11 mouse cellular contexts compared by ENCODE assay signal in genomic region chr1:191910646-191911045, GRCm38 (mm10). TPM values are rescaled to one million over a fixed set of nuclear protein-coding genes. Genes with fewer than 3 reads are reported as not detected.
DNase-seq lines count a peak whose midpoint lies in the region; ATAC-seq lines count a peak whose summit lies in the region.
"Had no signal": no experiment of that assay in that cellular context is flagged by ENCODE, and none has a peak within 500 bp of the region (broad histone marks: within the 10 kb centered on the region; RNA-seq: fewer than 3 reads in every experiment).

No protein-coding gene starts in this region.

- ATAC-seq in megakaryocyte, adult 5-6 weeks (ENCODE audit: poor library complexity, severe bottlenecking) = no peak
- no peak for ATAC-seq in stomach, embryonic 16.5 days (ENCODE audit: insufficient read depth, low FRiP score)
- ATAC-seq: activated CD4-positive, CD25-positive, alpha-beta regulatory T cell, adult 4 months had no signal

- peaks cover 60% of the 10 kb centered on the region for H3K4me1 ChIP-seq in megakaryocyte, embryonic 14.5 days
- H3K4me1 ChIP-seq in stomach, embryonic 16.5 days (ENCODE audit: control insufficient read depth, insufficient read depth, low read length) = peaks cover 34% of the 10 kb centered on the region

- H3K9me3 ChIP-seq in megakaryocyte, embryonic 14.5 days = no peaks in the 10 kb centered on the region
- H3K9me3 ChIP-seq in stomach, embryonic 16.5 days (replicated peaks; ENCODE audit: control insufficient read depth, low read length) = no peaks in the 10 kb centered on the region

- H3K27me3 ChIP-seq in megakaryocyte, embryonic 14.5 days (replicated peaks) = peaks cover 7% of the 10 kb centered on the region
- H3K27me3 ChIP-seq in stomach, embryonic 16.5 days (ENCODE audit: control insufficient read depth, insufficient read depth, low read length) = no peaks in the 10 kb centered on the region

- H3K36me3 ChIP-seq in megakaryocyte, embryonic 14.5 days (replicated peaks; ENCODE audit: low read length) = peaks cover 77% of the 10 kb centered on the region
- H3K36me3 ChIP-seq in stomach, embryonic 16.5 days (ENCODE audit: control insufficient read depth, insufficient read depth, low read length) = peaks cover 11% of the 10 kb centered on the region

- H3K27ac ChIP-seq in stomach, embryonic 16.5 days (ENCODE audit: low read length) = no peak overlapping the region

- H3K9ac ChIP-seq in stomach, embryonic 16.5 days (ENCODE audit: low read length) = no peak overlapping the region

- DNase-seq in heart, adult 11 months = peak; percentile 79
- no peak for DNase-seq in heart, postnatal 4 days
- peak; percentile 72 to 73 for DNase-seq in kidney, postnatal 36 days
- no peak for DNase-seq in adrenal gland, postnatal 10 days
- DNase-seq in spleen, postnatal 10 days (ENCODE audit: low spot score in 2 of 2) = no peak
- DNase-seq: cerebellum, postnatal 10 days; gastrocnemius, postnatal 25 days had no signal

- peak overlapping the region; percentile 100 for H3K4me3 ChIP-seq in megakaryocyte, embryonic 14.5 days (replicated peaks)
- peak overlapping the region; percentile 12; the same call in 1 of the 2 replicates for H3K4me3 ChIP-seq in stomach, embryonic 16.5 days (replicated peaks; ENCODE audit: low read length)

- 48% methylated on average over 3 of the region's 3 CpGs for WGBS in stomach, embryonic 16.5 days

- H3K4me2 ChIP-seq in stomach, embryonic 16.5 days (ENCODE audit: low read depth, low read length) = peak overlapping the region; percentile 30

RNA-seq across cellular contexts. Expression of gene Slc30a1, which starts 4.1 kb away (rescaled TPM):
- 10 to 100 TPM; 25.1 to 29.4 TPM for total RNA-seq in heart, postnatal 4 days (2021)
- polyA plus RNA-seq in megakaryocyte, embryonic 14.5 days (2012; ENCODE audit: insufficient read depth, low replicate concordance) = 22.9 and 46.4 TPM in 2 replicates
- 10.1 TPM in 2 replicates for total RNA-seq in megakaryocyte, adult 5-6 weeks (2015)
- total RNA-seq in megakaryocyte, adult 5-6 weeks (2017) = 11.2 and 12.1 TPM in 2 replicates
- 1.6 and 1.7 TPM in 2 replicates for polyA plus RNA-seq in stomach, embryonic 16.5 days (2015; fragmentation: Nextera tagmentation; extraction: Ambion mirVana)
- 10 to 100 TPM; 16.6 to 21.0 TPM for total RNA-seq in adrenal gland, postnatal 10 days (2021)

Comparison
In these comparisons a context has a peak if more than half of its experiments do, and no peak if none do; other contexts are left out.
1. DNase-seq: peak in heart, adult 11 months (single experiment) and kidney, postnatal 36 days (2 of 2); none in heart, postnatal 4 days (single experiment), adrenal gland, postnatal 10 days (single experiment) and spleen, postnatal 10 days (0 of 2).